Mouse (Mus musculus): ENCODE results near the gene Gnat2.

- no peak for TF ChIP-seq CTCF (IDR thresholded peaks at IDR 0.05; ENCODE audit: low read depth)
- no peak for TF ChIP-seq EP300 (IDR thresholded peaks at IDR 0.05; ENCODE audit: low read depth)
Measured at GRCm38 (mm10) chr3:108117465-108117864, 24.9 kb downstream of the Gnat2 start.
